Mouse (Mus musculus) forebrain, embryonic 15.5 days (tissue): ENCODE measurements around the gene Cmpk1. TPM values are rescaled to one million over a fixed set of nuclear protein-coding genes. Genes with fewer than 3 reads are reported as not detected.
A peak's percentile ranks its signal among the peaks of the same experiment; 100 is the strongest.
"Not testable (repeated sequence)": the region's sequence is repeated elsewhere in the genome, so short reads cannot be mapped to it uniquely, and the experiment has no call there.

Experiments used
- ATAC-seq: fragments of 200-750 bp; cut with Nextera tagmentation; replicated peaks from 2 replicates; pipeline ENCODE4 v1.8.0; 2017; ENCODE audit warnings: mild to moderate bottlenecking, moderate TSS enrichment, moderate library complexity
- H3K27ac ChIP-seq: fragments of 300-500 bp; sonication (generic); replicated peaks from 2 replicates; pipeline ENCODE4 v1.5.1; 2015; ENCODE audit warnings: mild to moderate bottlenecking, inconsistent platforms
- H3K27me3 ChIP-seq: fragments of 300-500 bp; sonication (generic); 2 replicates; pipeline ENCODE4 v1.6.1; 2015; ENCODE audit warnings: inconsistent platforms
- H3K36me3 ChIP-seq: fragments of 300-500 bp; sonication (generic); 2 replicates; pipeline ENCODE4 v1.6.1; 2015; ENCODE audit warnings: mild to moderate bottlenecking, inconsistent platforms
- H3K4me1 ChIP-seq: fragments of 300-500 bp; sonication (generic); 2 replicates; pipeline ENCODE4 v1.6.1; 2015; ENCODE audit warnings: inconsistent platforms
- H3K4me2 ChIP-seq: fragments of 300-500 bp; sonication (generic); replicated peaks from 2 replicates; pipeline ENCODE4 v1.6.1; 2015; ENCODE audit warnings: mild to moderate bottlenecking, inconsistent platforms
- H3K4me3 ChIP-seq: fragments of 300-500 bp; sonication (generic); 2 replicates; pipeline ENCODE4 v1.5.1; 2015; ENCODE audit warnings: mild to moderate bottlenecking, inconsistent platforms
- H3K9ac ChIP-seq: fragments of 300-500 bp; sonication (generic); replicated peaks from 2 replicates; pipeline ENCODE4 v1.6.1; 2015; ENCODE audit warnings: mild to moderate bottlenecking, inconsistent platforms
- H3K9me3 ChIP-seq: fragments of 300-500 bp; sonication (generic); 2 replicates; pipeline ENCODE4 v1.6.1; 2016; ENCODE audit warnings: inconsistent platforms
- WGBS: fragments of 180-500 bp; shearing (Covaris S2); methylation state at CpG from one replicate; pipeline ENCODE4 v1.1.7; 2015; ENCODE audit warnings: mixed read lengths; 5-methylcytosine and 5-hydroxymethylcytosine counted together
- polyA plus RNA-seq: library from polyadenylated mRNA; unstranded; fragments of >200 nt; fragmentation: Nextera tagmentation; extraction: Ambion mirVana; gene quantifications from 2 replicates; pipeline ENCODE4 v1.2.1, GENCODE M21; 2015

The Cmpk1 gene
- polyA plus RNA-seq, 1 experiment from 2014 or later: 168 TPM

GRCm38 (mm10) chr4:114973229-114973740, 13.8 kb downstream of the Cmpk1 start:
- ATAC-seq: no peak
- WGBS: 94% methylated on average over 1 of the region's 1 CpGs

DNA sequence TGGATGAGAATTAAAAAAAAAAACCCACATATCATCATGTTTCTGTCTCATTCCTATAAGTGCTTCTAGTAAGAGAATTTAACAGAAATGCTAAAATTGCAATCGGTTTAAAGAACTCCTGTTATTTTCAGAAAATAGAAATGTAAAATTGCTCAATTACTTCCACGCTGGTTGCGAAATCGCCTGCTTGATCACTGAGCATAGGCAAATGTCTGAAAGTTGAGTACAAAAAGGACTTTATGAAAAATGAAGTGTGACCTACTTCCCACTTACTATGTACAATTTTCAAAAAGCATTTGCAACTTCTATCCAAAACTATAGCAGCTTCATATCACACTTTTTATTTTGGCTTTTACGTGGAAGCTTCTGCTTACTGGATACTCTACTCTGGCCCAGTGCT, 16.3 kb downstream of the Cmpk1 start:
- Histone ChIP-seq H3K4me1 (no peaks in the 10 kb centered on the region), H3K9me3 (no peaks in the 10 kb centered on the region), H3K9ac (no peak overlapping the region), H3K4me3 (no peak overlapping the region), H3K36me3 (peaks cover 27% of the 10 kb centered on the region), H3K27ac (no peak overlapping the region), H3K27me3 (no peaks in the 10 kb centered on the region), H3K4me2 (no peak overlapping the region)
- 98% methylated on average over 5 of the region's 5 CpGs for WGBS
- ATAC-seq: no peak

More at GRCm38 (mm10) chr4:114973229-114973740, 13.8 kb downstream of the Cmpk1 start:
- H3K27ac ChIP-seq: no peak overlapping the region
- no peak overlapping the region for H3K9ac ChIP-seq
- H3K4me3 ChIP-seq: no peak overlapping the region
- H3K4me2 ChIP-seq: no peak overlapping the region
- no peaks in the 10 kb centered on the region for H3K27me3 ChIP-seq
- H3K4me1 ChIP-seq: no peaks in the 10 kb centered on the region
- no peaks in the 10 kb centered on the region for H3K9me3 ChIP-seq
- H3K36me3 ChIP-seq: peaks cover 6% of the 10 kb centered on the region; the same call in 1 of the 2 replicates

DNA sequence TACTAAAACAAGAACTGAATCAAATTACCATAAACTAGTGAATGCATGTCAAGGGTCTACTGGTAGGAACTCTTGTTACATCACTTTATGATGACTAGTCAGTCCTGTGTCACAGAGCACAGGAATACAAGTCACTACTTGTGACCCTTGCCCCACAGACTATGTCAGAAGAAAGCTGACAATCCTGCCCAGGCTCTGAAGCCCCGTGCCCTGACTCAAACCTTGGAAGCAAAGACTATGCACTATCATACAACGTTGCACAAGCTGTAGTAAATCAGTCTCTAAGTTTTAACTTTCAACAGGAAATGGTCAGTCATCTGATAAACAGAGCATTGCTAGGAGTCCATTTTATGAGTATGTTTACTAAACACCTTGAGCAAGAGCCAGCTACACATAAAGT, 26.2 kb downstream of the Cmpk1 start:
- H3K9ac ChIP-seq, H3K27ac ChIP-seq, H3K27me3 ChIP-seq, H3K4me3 ChIP-seq, ATAC-seq, H3K9me3 ChIP-seq, H3K4me1 ChIP-seq, H3K4me2 ChIP-seq: not testable (repeated sequence)
- WGBS: 90% methylated on average over 2 of the region's 2 CpGs
- H3K36me3 ChIP-seq: peaks cover 34% of the 10 kb centered on the region

GRCm38 (mm10) chr4:114959533-114959932, 27.5 kb downstream of the Cmpk1 start:
- H3K4me3 ChIP-seq: no peak overlapping the region
- no peaks in the 10 kb centered on the region for H3K9me3 ChIP-seq
- ATAC-seq: no peak
- no peak overlapping the region for H3K4me2 ChIP-seq
- peaks cover 22% of the 10 kb centered on the region for H3K36me3 ChIP-seq
- H3K27me3 ChIP-seq: no peaks in the 10 kb centered on the region
- H3K4me1 ChIP-seq: no peaks in the 10 kb centered on the region
- H3K9ac ChIP-seq: no peak overlapping the region
- H3K27ac ChIP-seq: no peak overlapping the region
- WGBS: 96% methylated on average over 2 of the region's 2 CpGs

- Histone ChIP-seq H3K9ac (no peak overlapping the region), H3K4me1 (no peaks in the 10 kb centered on the region), H3K9me3 (no peaks in the 10 kb centered on the region), H3K4me2 (no peak overlapping the region), H3K4me3 (no peak overlapping the region), H3K36me3 (peaks cover 16% of the 10 kb centered on the region), H3K27ac (no peak overlapping the region), H3K27me3 (no peaks in the 10 kb centered on the region)
- no peak for ATAC-seq
- WGBS: 96% methylated on average over 4 of the region's 4 CpGs
Observed at GRCm38 (mm10) chr4:114958786-114959185, 28.3 kb downstream of the Cmpk1 start.

DNA sequence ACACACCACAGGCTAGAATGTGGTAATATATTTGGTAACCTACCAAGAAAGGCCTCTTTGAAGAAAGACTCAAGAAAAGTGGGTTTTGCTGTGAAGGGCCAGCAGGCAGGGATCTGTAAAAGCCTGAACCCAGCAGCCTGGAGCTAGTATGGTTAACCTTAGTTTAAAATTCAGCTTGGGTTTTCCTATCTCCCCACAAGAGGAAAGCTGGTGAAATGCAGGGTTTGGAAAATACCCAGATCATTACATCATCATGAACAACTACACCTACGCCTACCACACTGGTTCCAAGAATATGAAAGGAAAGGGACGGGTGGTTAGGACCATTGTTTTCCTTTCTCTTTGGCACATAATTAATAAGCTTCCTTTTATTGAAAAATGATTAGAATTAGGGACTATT, 28.8 kb downstream of the Cmpk1 start:
- no peak for ATAC-seq
- WGBS: 62% methylated on average over 2 of the region's 2 CpGs

GRCm38 (mm10) chr4:114957403-114957802, 29.6 kb downstream of the Cmpk1 start:
- Histone ChIP-seq H3K4me1 (no peaks in the 10 kb centered on the region), H3K36me3 (peaks cover 8% of the 10 kb centered on the region), H3K9me3 (no peaks in the 10 kb centered on the region), H3K4me2 (no peak overlapping the region), H3K4me3 (no peak overlapping the region), H3K9ac (no peak overlapping the region), H3K27ac (no peak overlapping the region), H3K27me3 (no peaks in the 10 kb centered on the region)
- ATAC-seq: no peak

More for the DNA sequence above, 28.8 kb downstream of the Cmpk1 start:
- no peak overlapping the region for H3K9ac ChIP-seq
- H3K4me3 ChIP-seq: no peak overlapping the region
- H3K36me3 ChIP-seq: peaks cover 16% of the 10 kb centered on the region
- H3K4me2 ChIP-seq: no peak overlapping the region
- H3K9me3 ChIP-seq: no peaks in the 10 kb centered on the region
- H3K27me3 ChIP-seq: no peaks in the 10 kb centered on the region
- H3K4me1 ChIP-seq: no peaks in the 10 kb centered on the region
- H3K27ac ChIP-seq: no peak overlapping the region

DNA sequence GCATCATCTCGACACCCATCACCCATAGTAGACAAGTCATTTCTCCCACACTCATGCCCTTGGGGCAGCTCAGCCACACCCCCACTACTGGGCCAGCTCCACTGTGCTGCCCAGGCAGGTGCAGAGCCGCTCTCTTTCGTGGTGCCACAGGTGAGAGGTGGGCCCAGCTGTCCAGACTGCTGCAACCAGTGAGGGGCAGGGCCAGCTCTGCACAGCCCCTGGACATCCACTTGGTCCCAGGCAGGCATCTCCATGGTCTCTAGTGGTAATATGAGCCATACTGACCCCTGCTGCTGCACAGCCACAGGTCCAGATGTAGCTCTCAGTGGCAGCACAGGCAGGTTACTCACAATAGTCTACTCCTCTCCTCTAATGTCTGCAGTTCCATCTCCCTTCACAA, 33.9 kb downstream of the Cmpk1 start:
- H3K4me3 ChIP-seq: no peak overlapping the region
- H3K27me3 ChIP-seq: 0 out of 2 replicates have a peak, but pooled peaks cover 3% of the 10 kb centered on the region
- no peaks in the 10 kb centered on the region for H3K36me3 ChIP-seq
- no peak overlapping the region for H3K27ac ChIP-seq
- no peaks in the 10 kb centered on the region for H3K4me1 ChIP-seq
- H3K9me3 ChIP-seq: no peaks in the 10 kb centered on the region
- 85% methylated on average over 3 of the region's 3 CpGs for WGBS
- no peak overlapping the region for H3K9ac ChIP-seq
- H3K4me2 ChIP-seq: no peak overlapping the region
- ATAC-seq: 0 out of 2 replicates have a peak, but pooled peaks have one; percentile 39

- no peak; the same call in 1 of the 2 replicates for ATAC-seq
- no peak overlapping the region for H3K4me2 ChIP-seq
- H3K9me3 ChIP-seq: no peaks in the 10 kb centered on the region
- peaks cover 3% of the 10 kb centered on the region; the same call in 1 of the 2 replicates for H3K4me1 ChIP-seq
- no peak overlapping the region for H3K27ac ChIP-seq
- no peak overlapping the region for H3K4me3 ChIP-seq
- H3K9ac ChIP-seq: no peak overlapping the region
- no peaks in the 10 kb centered on the region for H3K36me3 ChIP-seq
- H3K27me3 ChIP-seq: peaks cover 17% of the 10 kb centered on the region; the same call in 1 of the 2 replicates
- 63% methylated on average over 7 of the region's 7 CpGs for WGBS
Observed at GRCm38 (mm10) chr4:114947852-114948481, 39.1 kb downstream of the Cmpk1 start.

- no peak overlapping the region for H3K4me2 ChIP-seq
- peaks cover 17% of the 10 kb centered on the region; the same call in 1 of the 2 replicates for H3K27me3 ChIP-seq
- no peak overlapping the region for H3K9ac ChIP-seq
- no peaks in the 10 kb centered on the region for H3K9me3 ChIP-seq
- ATAC-seq: peak; percentile 85
- H3K27ac ChIP-seq: no peak overlapping the region
- peaks cover 3% of the 10 kb centered on the region; the same call in 1 of the 2 replicates for H3K4me1 ChIP-seq
- no peak overlapping the region for H3K4me3 ChIP-seq
- WGBS: 33% methylated on average over 6 of the region's 6 CpGs
- no peaks in the 10 kb centered on the region for H3K36me3 ChIP-seq
Observed at GRCm38 (mm10) chr4:114947395-114947794, 39.6 kb downstream of the Cmpk1 start.

GRCm38 (mm10) chr4:114946416-114946815, 40.6 kb downstream of the Cmpk1 start:
- Histone ChIP-seq H3K36me3 (no peaks in the 10 kb centered on the region), H3K27me3 (peaks cover 17% of the 10 kb centered on the region; the same call in 1 of the 2 replicates), H3K4me1 (peaks cover 6% of the 10 kb centered on the region; the same call in 1 of the 2 replicates), H3K4me2 (no peak overlapping the region), H3K27ac (no peak overlapping the region), H3K9ac (no peak overlapping the region), H3K4me3 (no peak overlapping the region), H3K9me3 (no peaks in the 10 kb centered on the region)
- WGBS: 83% methylated on average over 4 of the region's 4 CpGs
- ATAC-seq: no peak

DNA sequence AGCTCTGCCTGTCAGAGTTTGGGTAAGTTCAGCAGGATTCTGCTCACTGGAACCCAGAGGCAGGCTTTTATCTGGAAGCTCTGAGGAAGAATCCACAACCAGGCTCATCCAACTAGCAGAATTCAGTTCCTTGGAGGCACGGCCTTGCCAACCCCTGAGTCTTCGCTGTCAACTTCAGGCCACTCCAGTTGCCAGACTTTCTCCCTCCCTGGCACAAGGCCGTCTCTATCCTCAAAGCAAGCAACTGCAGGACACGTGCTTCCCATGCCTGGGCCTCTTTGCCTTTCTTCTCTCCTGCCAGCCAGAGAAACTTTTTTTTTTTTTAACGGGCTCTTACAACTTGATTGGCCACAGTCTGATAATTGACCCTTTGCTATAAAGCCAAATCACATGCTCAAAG, 42.0 kb downstream of the Cmpk1 start:
- WGBS: 13% methylated on average over 5 of the region's 5 CpGs
- peaks cover 6% of the 10 kb centered on the region; the same call in 1 of the 2 replicates for H3K4me1 ChIP-seq
- no peaks in the 10 kb centered on the region for H3K9me3 ChIP-seq
- H3K27me3 ChIP-seq: peaks cover 14% of the 10 kb centered on the region; the same call in 1 of the 2 replicates
- no peak overlapping the region for H3K27ac ChIP-seq
- H3K4me2 ChIP-seq: no peak overlapping the region
- ATAC-seq: no peak
- no peaks in the 10 kb centered on the region for H3K36me3 ChIP-seq
- no peak overlapping the region for H3K4me3 ChIP-seq
- no peak overlapping the region for H3K9ac ChIP-seq
